Mouse (Mus musculus) embryonic facial prominence, embryonic 14.5 days (tissue): ENCODE measurements at regions not wholly inside any gene's neighbourhood (a gene's known extent, or its start where the extent isn't known, plus 50 kb on each side); places are given as distances from the start of the nearest gene placed in this dataset.

Experiments used
- ATAC-seq: fragments of 200-750 bp; cut with Nextera tagmentation; 2 replicates; pipeline ENCODE4 v1.8.0; 2017; ENCODE audit warnings: low read depth, moderate number of reproducible peaks, moderate TSS enrichment
- DNase-seq: peaks from one replicate; pipeline ENCODE4 v3.0.0-alpha.2; 2015; ENCODE audit warnings: low spot score
- H3K27ac ChIP-seq: fragments of 300-500 bp; sonication (generic); replicated peaks from 2 replicates; pipeline ENCODE4 v1.5.1; 2014; ENCODE audit warnings: low read depth, mild to moderate bottlenecking, low read length, moderate library complexity
- H3K27me3 ChIP-seq: fragments of 300-500 bp; sonication (generic); replicated peaks from 2 replicates; pipeline ENCODE4 v1.6.1; 2014; ENCODE audit warnings: low read length; ENCODE audit not compliant: control insufficient read depth, insufficient read depth
- H3K36me3 ChIP-seq: fragments of 300-500 bp; sonication (generic); 2 replicates; pipeline ENCODE4 v1.6.1; 2014; ENCODE audit warnings: low read length, mixed read lengths; ENCODE audit not compliant: control insufficient read depth, insufficient read depth
- H3K4me1 ChIP-seq: fragments of 300-500 bp; sonication (generic); 2 replicates; pipeline ENCODE4 v1.6.1; 2014; ENCODE audit warnings: antibody characterized with exemption, low read length; ENCODE audit not compliant: control insufficient read depth, insufficient read depth
- H3K4me2 ChIP-seq: fragments of 300-500 bp; sonication (generic); 2 replicates; pipeline ENCODE4 v1.6.1; 2014; ENCODE audit warnings: low read depth, mild to moderate bottlenecking, low read length, moderate library complexity, mixed read lengths
- H3K4me3 ChIP-seq: fragments of 300-500 bp; sonication (generic); 2 replicates; pipeline ENCODE4 v1.5.1; 2014; ENCODE audit warnings: low read depth, mild to moderate bottlenecking, low read length
- H3K9ac ChIP-seq: fragments of 300-500 bp; sonication (generic); 2 replicates; pipeline ENCODE4 v1.6.1; 2014; ENCODE audit warnings: low read depth, mild to moderate bottlenecking, low read length, moderate library complexity, mixed read lengths
- H3K9me3 ChIP-seq: fragments of 300-500 bp; sonication (generic); 2 replicates; pipeline ENCODE4 v1.6.1; 2016; ENCODE audit warnings: low read length; ENCODE audit not compliant: control insufficient read depth
- WGBS: fragments of 180-500 bp; shearing (Covaris S2); extraction: QIAGEN DNeasy Blood & Tissue Kit; methylation state at CpG from one replicate; pipeline ENCODE4 v1.1.7; 2014; 5-methylcytosine and 5-hydroxymethylcytosine counted together

GRCm38 (mm10) chr12:15681678-15682355, 134.9 kb downstream of the Trib2 start:
- H3K4me3 ChIP-seq: no peak overlapping the region
- ATAC-seq: no peak
- no peak for DNase-seq
- no peaks in the 10 kb centered on the region for H3K36me3 ChIP-seq
- H3K27ac ChIP-seq: no peak overlapping the region
- no peak overlapping the region for H3K9ac ChIP-seq
- H3K4me1 ChIP-seq: no peaks in the 10 kb centered on the region
- H3K27me3 ChIP-seq: no peaks in the 10 kb centered on the region
- 75% methylated on average over 5 of the region's 5 CpGs for WGBS
- no peaks in the 10 kb centered on the region for H3K9me3 ChIP-seq
- no peak overlapping the region for H3K4me2 ChIP-seq

GRCm38 (mm10) chr12:15676127-15676526, 140.6 kb downstream of the Trib2 start:
- DNase-seq (no peak), ATAC-seq (no peak)
- Histone ChIP-seq H3K36me3 (no peaks in the 10 kb centered on the region), H3K27ac (no peak overlapping the region), H3K9ac (no peak overlapping the region), H3K9me3 (no peaks in the 10 kb centered on the region), H3K4me3 (no peak overlapping the region), H3K27me3 (no peaks in the 10 kb centered on the region), H3K4me1 (no peaks in the 10 kb centered on the region), H3K4me2 (no peak overlapping the region)
- 69% methylated on average over 3 of the region's 3 CpGs for WGBS

- no peaks in the 10 kb centered on the region for H3K36me3 ChIP-seq
- H3K4me3 ChIP-seq: no peak overlapping the region
- 52% methylated on average over 2 of the region's 2 CpGs for WGBS
- H3K27ac ChIP-seq: no peak overlapping the region
- no peaks in the 10 kb centered on the region for H3K4me1 ChIP-seq
- ATAC-seq (no peak), DNase-seq (no peak)
- H3K9ac ChIP-seq: no peak overlapping the region
- H3K27me3 ChIP-seq: no peaks in the 10 kb centered on the region
- H3K4me2 ChIP-seq: no peak overlapping the region
- no peaks in the 10 kb centered on the region for H3K9me3 ChIP-seq
These were observed 157.0 kb downstream of the Trib2 start for GRCm38 (mm10) chr12:15659755-15660154.

GRCm38 (mm10) chr12:15659332-15659731, 157.4 kb downstream of the Trib2 start:
- WGBS: 66% methylated on average over 2 of the region's 2 CpGs
- DNase-seq (peak; percentile 51), ATAC-seq (no peak)

GRCm38 (mm10) chr12:15657748-15658251, 158.9 kb downstream of the Trib2 start:
- no peak overlapping the region for H3K4me2 ChIP-seq
- 78% methylated on average over 3 of the region's 3 CpGs for WGBS

More at GRCm38 (mm10) chr12:15659332-15659731, 157.4 kb downstream of the Trib2 start:
- H3K27me3 ChIP-seq: no peaks in the 10 kb centered on the region
- H3K9ac ChIP-seq: no peak overlapping the region
- H3K4me1 ChIP-seq: no peaks in the 10 kb centered on the region
- no peak overlapping the region for H3K4me2 ChIP-seq
- no peak overlapping the region for H3K27ac ChIP-seq
- H3K36me3 ChIP-seq: no peaks in the 10 kb centered on the region
- H3K4me3 ChIP-seq: no peak overlapping the region
- H3K9me3 ChIP-seq: no peaks in the 10 kb centered on the region

GRCm38 (mm10) chr12:15654585-15654984, 162.1 kb downstream of the Trib2 start:
- 90% methylated on average over 4 of the region's 4 CpGs for WGBS
- H3K4me3 ChIP-seq: no peak overlapping the region
- no peak overlapping the region for H3K27ac ChIP-seq
- H3K36me3 ChIP-seq: no peaks in the 10 kb centered on the region
- no peak overlapping the region for H3K4me2 ChIP-seq
- no peaks in the 10 kb centered on the region for H3K4me1 ChIP-seq
- no peaks in the 10 kb centered on the region for H3K27me3 ChIP-seq
- ATAC-seq (0 out of 2 replicates have a peak, but pooled peaks have one; percentile 35), DNase-seq (peak; percentile 71)
- no peaks in the 10 kb centered on the region for H3K9me3 ChIP-seq
- no peak overlapping the region for H3K9ac ChIP-seq

More at GRCm38 (mm10) chr12:15657748-15658251, 158.9 kb downstream of the Trib2 start:
- no peaks in the 10 kb centered on the region for H3K9me3 ChIP-seq
- H3K4me1 ChIP-seq: no peaks in the 10 kb centered on the region
- H3K4me3 ChIP-seq: no peak overlapping the region
- no peak overlapping the region for H3K9ac ChIP-seq
- ATAC-seq: no peak
- no peaks in the 10 kb centered on the region for H3K36me3 ChIP-seq
- no peaks in the 10 kb centered on the region for H3K27me3 ChIP-seq
- no peak overlapping the region for H3K27ac ChIP-seq
- no peak for DNase-seq

GRCm38 (mm10) chr12:15653357-15653763, 163.4 kb downstream of the Trib2 start:
- H3K4me1 ChIP-seq: no peaks in the 10 kb centered on the region
- ATAC-seq: peak; percentile 63
- H3K9me3 ChIP-seq: no peaks in the 10 kb centered on the region
- no peak overlapping the region for H3K4me2 ChIP-seq
- no peaks in the 10 kb centered on the region for H3K36me3 ChIP-seq
- no peaks in the 10 kb centered on the region for H3K27me3 ChIP-seq
- DNase-seq: peak; percentile 67
- no peak overlapping the region for H3K9ac ChIP-seq
- 26% methylated on average over 8 of the region's 8 CpGs for WGBS
- H3K4me3 ChIP-seq: no peak overlapping the region
- H3K27ac ChIP-seq: no peak overlapping the region

- Histone ChIP-seq H3K27ac (no peak overlapping the region), H3K9ac (no peak overlapping the region), H3K4me2 (no peak overlapping the region), H3K4me1 (0 out of 2 replicates have a peak, but pooled peaks cover 4% of the 10 kb centered on the region), H3K36me3 (no peaks in the 10 kb centered on the region), H3K27me3 (no peaks in the 10 kb centered on the region), H3K4me3 (no peak overlapping the region), H3K9me3 (no peaks in the 10 kb centered on the region)
- ATAC-seq (no peak), DNase-seq (no peak)
- WGBS: 82% methylated on average over 2 of the region's 2 CpGs
These were observed 165.4 kb downstream of the Trib2 start for GRCm38 (mm10) chr12:15651293-15651692.

GRCm38 (mm10) chr12:15649906-15650305, 166.8 kb downstream of the Trib2 start:
- no peak overlapping the region for H3K27ac ChIP-seq
- no peaks in the 10 kb centered on the region for H3K27me3 ChIP-seq
- no peak overlapping the region for H3K4me3 ChIP-seq
- DNase-seq: no peak
- H3K4me1 ChIP-seq: 0 out of 2 replicates have a peak, but pooled peaks cover 4% of the 10 kb centered on the region
- H3K36me3 ChIP-seq: no peaks in the 10 kb centered on the region
- no peak overlapping the region for H3K9ac ChIP-seq
- no peak overlapping the region for H3K4me2 ChIP-seq
- no peaks in the 10 kb centered on the region for H3K9me3 ChIP-seq
- WGBS: 73% methylated on average over 4 of the region's 4 CpGs
- ATAC-seq: no peak
